Mouse (Mus musculus) heart, embryonic 15.5 days (tissue): ENCODE results near the gene Psme2b. TPM values are rescaled to one million over a fixed set of nuclear protein-coding genes. Genes with fewer than 3 reads are reported as not detected.
"Not testable (repeated sequence)": the region's sequence is repeated elsewhere in the genome, so short reads cannot be mapped to it uniquely, and the experiment has no call there.

Source experiments
- ATAC-seq: fragments of 200-750 bp; cut with Nextera tagmentation; replicated peaks from 2 replicates; pipeline ENCODE4 v1.8.0; 2017; ENCODE audit warnings: low read depth, moderate TSS enrichment; ENCODE audit not compliant: insufficient number of reproducible peaks, insufficient read depth, low FRiP score
- H3K27ac ChIP-seq: fragments of 300-500 bp; sonication (generic); 2 replicates; pipeline ENCODE4 v1.5.1; 2015; ENCODE audit warnings: mild to moderate bottlenecking, inconsistent platforms
- H3K27me3 ChIP-seq: fragments of 300-500 bp; sonication (generic); 2 replicates; pipeline ENCODE4 v1.6.1; 2015; ENCODE audit warnings: inconsistent platforms
- H3K36me3 ChIP-seq: fragments of 300-500 bp; sonication (generic); 2 replicates; pipeline ENCODE4 v1.6.1; 2015; ENCODE audit warnings: mild to moderate bottlenecking, inconsistent platforms
- H3K4me1 ChIP-seq: fragments of 300-500 bp; sonication (generic); replicated peaks from 2 replicates; pipeline ENCODE4 v1.6.1; 2015; ENCODE audit warnings: inconsistent platforms
- H3K4me2 ChIP-seq: fragments of 300-500 bp; sonication (generic); 2 replicates; pipeline ENCODE4 v1.6.1; 2015; ENCODE audit warnings: inconsistent platforms, mild to moderate bottlenecking, moderate library complexity
- H3K4me3 ChIP-seq: fragments of 300-500 bp; sonication (generic); 2 replicates; pipeline ENCODE4 v1.5.1; 2015; ENCODE audit warnings: mild to moderate bottlenecking, inconsistent platforms
- H3K9ac ChIP-seq: fragments of 300-500 bp; sonication (generic); 2 replicates; pipeline ENCODE4 v1.6.1; 2015; ENCODE audit warnings: mild to moderate bottlenecking, inconsistent platforms
- H3K9me3 ChIP-seq: fragments of 300-500 bp; sonication (generic); replicated peaks from 2 replicates; pipeline ENCODE4 v1.6.1; 2016; ENCODE audit warnings: inconsistent platforms
- WGBS: fragments of 180-500 bp; shearing (Covaris S2); methylation state at CpG from one replicate; pipeline ENCODE4 v1.1.7; 2015; ENCODE audit warnings: mixed read lengths; 5-methylcytosine and 5-hydroxymethylcytosine counted together
- polyA plus RNA-seq: library from polyadenylated mRNA; unstranded; fragments of >200 nt; fragmentation: Nextera tagmentation; extraction: Ambion mirVana; gene quantifications from 2 replicates; pipeline ENCODE4 v1.2.1, GENCODE M21; 2015

The Psme2b gene
- polyA plus RNA-seq, 1 experiment from 2014 or later = 2.1 TPM

DNA sequence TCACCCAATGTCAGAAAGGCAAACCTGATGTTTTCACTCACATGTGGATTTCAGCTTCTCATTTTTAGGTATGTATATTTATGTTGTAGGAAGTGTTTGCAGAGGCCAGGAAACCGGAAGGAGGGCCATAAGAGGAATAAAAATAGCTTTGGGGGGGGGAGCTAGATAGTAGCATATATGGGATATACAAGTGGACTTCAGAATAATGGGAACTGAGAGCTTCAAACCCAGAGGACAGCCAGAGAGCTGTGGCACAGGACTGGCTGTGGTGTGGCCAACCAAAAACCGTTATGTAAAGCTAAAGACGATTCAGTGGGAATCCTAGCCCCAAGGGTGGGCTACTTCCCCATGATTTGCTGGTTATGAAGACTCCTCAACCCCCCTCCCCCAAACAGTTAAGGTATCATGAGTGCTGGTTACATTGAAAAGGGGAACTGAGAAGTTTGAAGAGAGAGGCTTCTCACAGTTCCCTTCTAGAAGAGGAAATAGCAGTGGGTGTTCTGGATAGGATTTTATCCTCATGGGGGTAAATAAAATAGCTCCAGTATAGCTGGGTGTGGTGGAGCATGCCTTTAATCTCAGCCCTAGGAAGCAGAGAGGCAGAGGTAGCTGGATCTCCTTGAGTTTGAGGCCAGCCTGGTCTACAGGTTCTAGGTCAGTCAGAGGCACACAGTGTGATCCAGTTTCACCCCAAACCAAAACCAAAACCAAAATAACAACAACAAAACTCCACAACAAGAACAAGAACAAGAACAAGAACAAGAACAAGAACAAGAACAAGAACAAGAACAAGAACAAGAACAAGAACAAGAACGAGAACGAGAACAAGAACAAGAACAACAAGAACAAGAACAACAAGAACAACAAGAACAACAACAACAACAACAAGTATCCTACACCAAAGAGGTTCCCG is 45.1 kb downstream of the Psme2b start:
- ATAC-seq, H3K27me3 ChIP-seq, H3K9ac ChIP-seq, H3K36me3 ChIP-seq, H3K27ac ChIP-seq, H3K4me1 ChIP-seq, H3K4me3 ChIP-seq, H3K9me3 ChIP-seq, H3K4me2 ChIP-seq: not testable (repeated sequence)
- 68% methylated on average over 6 of the region's 6 CpGs for WGBS

- ATAC-seq = no peak
- Histone ChIP-seq H3K4me1 (no peaks in the 10 kb centered on the region), H3K4me3 (no peak overlapping the region), H3K27me3 (no peaks in the 10 kb centered on the region), H3K9me3 (no peaks in the 10 kb centered on the region), H3K4me2 (no peak overlapping the region), H3K36me3 (no peaks in the 10 kb centered on the region), H3K9ac (no peak overlapping the region), H3K27ac (no peak overlapping the region)
- WGBS = 53% methylated on average over 2 of the region's 2 CpGs
Measured at GRCm38 (mm10) chr11:48898812-48899431, 47.1 kb downstream of the Psme2b start.

Other genes starting within 250 kb of the Psme2b start
- gene Rack1, start 145.9 kb downstream of the Psme2b start, polyA plus RNA-seq = 338 and 387 TPM in 2 replicates
- gene Trim41, start 128.8 kb downstream of the Psme2b start, polyA plus RNA-seq = 4.3 TPM in 2 replicates
- 0.75 and 0.84 TPM in 2 replicates for gene Trim7, start 120.0 kb downstream of the Psme2b start, polyA plus RNA-seq
- gene Gm12184, start 119.5 kb downstream of the Psme2b start, polyA plus RNA-seq = 3.2 and 3.7 TPM in 2 replicates
- gene Irgm1, start 74.5 kb downstream of the Psme2b start, polyA plus RNA-seq = 8.9 and 13.6 TPM in 2 replicates
- 0.25 and 0.30 TPM in 2 replicates for gene Gm5431, start 44.0 kb downstream of the Psme2b start, polyA plus RNA-seq
- 0.10 TPM in 1 of 2 replicates, not detected in the other for gene Olfr56, start 32.7 kb upstream of the Psme2b start, polyA plus RNA-seq
- gene 9930111J21Rik1, start 33.2 kb upstream of the Psme2b start, polyA plus RNA-seq = 0.50 and 1.2 TPM in 2 replicates
- 0.06 TPM in 1 of 2 replicates, not detected in the other for gene Gm12185, start 46.0 kb upstream of the Psme2b start, polyA plus RNA-seq
- 0.64 and 3.2 TPM in 2 replicates for gene Tgtp1, start 48.0 kb upstream of the Psme2b start, polyA plus RNA-seq
- gene 9930111J21Rik2, start 105.1 kb upstream of the Psme2b start, polyA plus RNA-seq = 0.52 and 0.58 TPM in 2 replicates
- 0.23 and 5.3 TPM in 2 replicates for gene Tgtp2, start 118.0 kb upstream of the Psme2b start, polyA plus RNA-seq
- gene Ifi47, start 130.4 kb upstream of the Psme2b start, polyA plus RNA-seq = 1.4 and 4.3 TPM in 2 replicates
- gene Olfr1396, start 168.7 kb upstream of the Psme2b start, polyA plus RNA-seq = 0.15 and 0.18 TPM in 2 replicates
- not detected in 2 replicates for gene Olfr1395, start 196.1 kb upstream of the Psme2b start, polyA plus RNA-seq
- gene Olfr1394, start 208.2 kb upstream of the Psme2b start, polyA plus RNA-seq = not detected in 2 replicates
- 4.4 and 6.1 TPM in 2 replicates for gene Btnl9, start 241.0 kb upstream of the Psme2b start, polyA plus RNA-seq